Mouse (Mus musculus) thymus, postnatal 4 days (tissue): Measurements from ENCODE around the gene Brf1.
A peak's percentile ranks its signal among the peaks of the same experiment; 100 is the strongest.

ENCODE experiments used
- DNase-seq: peaks from one replicate; pipeline ENCODE4 v3.0.0; 2021

Brf1 gene

GRCm38 (mm10) chr12:112976371-112977073 lies 24.0 kb downstream of the Brf1 start, which contains the start of gene Btbd6:
Gene Btbd6 (plus strand): TSS chr12:112976482.
- DNase-seq, result peak; percentile 95

- DNase-seq, result no peak
Measured at GRCm38 (mm10) chr12:112974736-112975135, 25.8 kb downstream of the Brf1 start.

GRCm38 (mm10) chr12:112969616-112970015 lies 30.9 kb downstream of the Brf1 start:
- no peak for DNase-seq

- DNase-seq, result no peak
Measured at GRCm38 (mm10) chr12:112968943-112969342, 31.6 kb downstream of the Brf1 start.

- DNase-seq, result no peak
Measured at GRCm38 (mm10) chr12:112965783-112966182, 34.7 kb downstream of the Brf1 start.

- DNase-seq, result no peak
Measured at GRCm38 (mm10) chr12:112961872-112962271, 38.6 kb downstream of the Brf1 start.

- no peak for DNase-seq
Measured at GRCm38 (mm10) chr12:112961428-112961827, 39.1 kb downstream of the Brf1 start.

GRCm38 (mm10) chr12:112959421-112959820 lies 41.1 kb downstream of the Brf1 start:
- DNase-seq, result peak; percentile 63

- peak; percentile 82 for DNase-seq
Measured at GRCm38 (mm10) chr12:112958303-112958702, 42.2 kb downstream of the Brf1 start.

GRCm38 (mm10) chr12:112955800-112956199 lies 44.7 kb downstream of the Brf1 start:
- DNase-seq, result peak; percentile 88

GRCm38 (mm10) chr12:112952926-112953565 lies 47.5 kb downstream of the Brf1 start:
- DNase-seq, result no peak

- DNase-seq, result peak; percentile 25
Measured at GRCm38 (mm10) chr12:112952433-112952832, 48.1 kb downstream of the Brf1 start.

GRCm38 (mm10) chr12:112951150-112951842 lies 49.2 kb downstream of the Brf1 start:
- DNase-seq, result peak; percentile 30

GRCm38 (mm10) chr12:112950761-112951129 lies 49.8 kb downstream of the Brf1 start:
- DNase-seq, result no peak

GRCm38 (mm10) chr12:112950040-112950760 lies 50.3 kb downstream of the Brf1 start:
- peak; percentile 89 for DNase-seq

GRCm38 (mm10) chr12:112947307-112947706 lies 53.2 kb downstream of the Brf1 start:
- peak; percentile 71 for DNase-seq

- no peak for DNase-seq
Measured at GRCm38 (mm10) chr12:112943669-112944068, 56.8 kb downstream of the Brf1 start.

GRCm38 (mm10) chr12:112941776-112942713 lies 58.5 kb downstream of the Brf1 start, which contains the start of gene Nudt14:
Gene Nudt14 (minus strand): TSS chr12:112942124.
- peak; percentile 85 for DNase-seq

GRCm38 (mm10) chr12:112941156-112941775 lies 59.2 kb downstream of the Brf1 start:
- DNase-seq, result no peak

- no peak for DNase-seq
Measured at GRCm38 (mm10) chr12:112940710-112941109, 59.8 kb downstream of the Brf1 start.

GRCm38 (mm10) chr12:112940238-112940637 lies 60.3 kb downstream of the Brf1 start:
- DNase-seq, result no peak
